Mouse (Mus musculus): ENCODE measurements at regions not wholly inside any gene's neighbourhood (a gene's known extent, or its start where the extent isn't known, plus 50 kb on each side); places are given as distances from the start of the nearest gene placed in this dataset.

- WGBS: 78% methylated on average over 3 of the region's 3 CpGs
- Histone ChIP-seq H3K4me3 (replicated peaks; ENCODE audit: low read length) (no peak overlapping the region), H3K36me3 (replicated peaks; ENCODE audit: control insufficient read depth, insufficient read depth) (no peaks in the 10 kb centered on the region), H3K9me3 (ENCODE audit: control insufficient read depth, low read length) (no peaks in the 10 kb centered on the region), H3K9ac (no peak overlapping the region), H3K27me3 (ENCODE audit: control insufficient read depth, insufficient read depth, low read length) (no peaks in the 10 kb centered on the region), H3K27ac (no peak overlapping the region), H3K4me1 (replicated peaks; ENCODE audit: control insufficient read depth, insufficient read depth, low read length) (no peaks in the 10 kb centered on the region), H3K4me2 (replicated peaks) (no peak overlapping the region)
- DNase-seq (ENCODE audit: low spot score): no peak
- ATAC-seq (ENCODE audit: low FRiP score): no peak
Measured at GRCm38 (mm10) chr3:144086176-144086575, 118.8 kb downstream of the Lmo4 start.

GRCm38 (mm10) chr3:144079960-144080359 is 125.1 kb downstream of the Lmo4 start:
- no peak overlapping the region for H3K27ac ChIP-seq
- H3K4me3 ChIP-seq (replicated peaks; ENCODE audit: low read length): no peak overlapping the region
- no peak overlapping the region for H3K4me2 ChIP-seq (replicated peaks)
- no peaks in the 10 kb centered on the region for H3K27me3 ChIP-seq (ENCODE audit: control insufficient read depth, insufficient read depth, low read length)
- H3K9me3 ChIP-seq (ENCODE audit: control insufficient read depth, low read length): no peaks in the 10 kb centered on the region
- no peaks in the 10 kb centered on the region for H3K36me3 ChIP-seq (replicated peaks; ENCODE audit: control insufficient read depth, insufficient read depth)
- WGBS: 95% methylated on average over 3 of the region's 3 CpGs
- no peaks in the 10 kb centered on the region for H3K4me1 ChIP-seq (replicated peaks; ENCODE audit: control insufficient read depth, insufficient read depth, low read length)
- DNase-seq (ENCODE audit: low spot score) (no peak), ATAC-seq (ENCODE audit: low FRiP score) (no peak)
- no peak overlapping the region for H3K9ac ChIP-seq

DNA sequence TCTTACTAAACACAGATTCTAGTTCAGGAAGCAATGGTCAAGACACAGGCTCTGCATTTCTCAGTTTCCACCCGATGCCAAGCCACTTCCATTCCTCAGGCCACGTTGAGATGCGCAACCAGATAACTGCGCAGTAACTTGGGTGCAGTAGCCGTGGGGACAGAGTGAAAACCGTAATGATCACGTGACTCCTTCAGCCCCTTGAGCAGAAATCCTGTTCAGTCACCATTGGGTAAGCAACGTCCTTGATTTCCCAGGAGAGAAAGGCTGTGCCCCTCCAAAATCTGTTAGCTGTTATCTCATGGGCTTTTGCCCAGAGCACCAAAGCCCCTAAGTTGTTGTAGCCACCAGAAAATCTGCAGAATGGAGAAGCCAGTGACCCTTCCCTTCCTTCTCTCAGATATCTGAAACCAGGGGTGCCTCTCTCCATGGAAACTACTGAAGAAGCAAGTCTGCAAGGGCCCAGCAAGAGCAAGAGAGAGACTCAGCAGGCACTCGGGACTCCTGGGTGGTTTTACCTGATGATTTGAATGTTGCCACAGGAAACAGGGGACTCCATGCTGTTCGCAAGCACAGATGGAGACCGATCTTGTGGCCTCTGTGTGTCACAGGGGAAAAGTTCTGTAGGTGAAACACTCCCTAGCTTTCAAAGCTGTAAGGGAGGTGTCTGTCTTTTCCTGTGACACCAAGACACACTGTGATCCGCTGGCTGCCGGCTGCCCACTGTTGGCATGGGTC is 126.7 kb downstream of the Lmo4 start:
- ATAC-seq (ENCODE audit: low FRiP score) (no peak), DNase-seq (ENCODE audit: low spot score) (no peak)
- H3K9me3 ChIP-seq (ENCODE audit: control insufficient read depth, low read length): no peaks in the 10 kb centered on the region
- no peak overlapping the region for H3K4me2 ChIP-seq (replicated peaks)
- no peaks in the 10 kb centered on the region for H3K36me3 ChIP-seq (replicated peaks; ENCODE audit: control insufficient read depth, insufficient read depth)
- H3K4me3 ChIP-seq (replicated peaks; ENCODE audit: low read length): no peak overlapping the region
- 77% methylated on average over 13 of the region's 13 CpGs for WGBS
- H3K27me3 ChIP-seq (ENCODE audit: control insufficient read depth, insufficient read depth, low read length): no peaks in the 10 kb centered on the region
- H3K4me1 ChIP-seq (replicated peaks; ENCODE audit: control insufficient read depth, insufficient read depth, low read length): no peaks in the 10 kb centered on the region
- no peak overlapping the region for H3K9ac ChIP-seq
- no peak overlapping the region for H3K27ac ChIP-seq

GRCm38 (mm10) chr3:144069979-144070540 is 135.0 kb downstream of the Lmo4 start:
- H3K9me3 ChIP-seq (ENCODE audit: control insufficient read depth, low read length): no peaks in the 10 kb centered on the region
- no peaks in the 10 kb centered on the region for H3K27me3 ChIP-seq (ENCODE audit: control insufficient read depth, insufficient read depth, low read length)
- no peak overlapping the region for H3K9ac ChIP-seq
- ATAC-seq (ENCODE audit: low FRiP score) (no peak), DNase-seq (ENCODE audit: low spot score) (no peak)
- no peak overlapping the region for H3K4me3 ChIP-seq (replicated peaks; ENCODE audit: low read length)
- no peak overlapping the region for H3K4me2 ChIP-seq (replicated peaks)
- 81% methylated on average over 10 of the region's 10 CpGs for WGBS
- no peak overlapping the region for H3K27ac ChIP-seq
- no peaks in the 10 kb centered on the region for H3K4me1 ChIP-seq (replicated peaks; ENCODE audit: control insufficient read depth, insufficient read depth, low read length)
- no peaks in the 10 kb centered on the region for H3K36me3 ChIP-seq (replicated peaks; ENCODE audit: control insufficient read depth, insufficient read depth)

DNA sequence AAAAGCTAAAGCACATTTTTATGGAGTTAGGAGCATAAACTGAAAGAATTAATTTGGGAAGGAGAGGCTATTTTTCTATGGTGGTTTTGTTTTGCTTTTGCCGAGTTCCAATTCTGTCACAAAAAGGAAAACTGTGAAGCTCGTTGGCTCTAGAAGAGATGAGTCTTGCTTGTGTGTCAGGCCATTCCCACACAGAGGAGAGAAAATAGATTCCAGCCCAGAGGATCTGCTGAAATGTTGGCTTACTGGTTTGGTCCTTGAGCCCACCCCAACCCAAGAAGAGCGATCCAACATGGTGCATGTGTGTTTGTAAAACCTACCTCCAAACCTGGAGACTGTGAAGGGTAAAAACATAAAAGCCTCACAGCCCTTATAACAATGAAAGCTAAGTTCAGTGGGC is 138.0 kb downstream of the Lmo4 start:
- no peaks in the 10 kb centered on the region for H3K36me3 ChIP-seq (replicated peaks; ENCODE audit: control insufficient read depth, insufficient read depth)
- H3K27me3 ChIP-seq (ENCODE audit: control insufficient read depth, insufficient read depth, low read length): no peaks in the 10 kb centered on the region
- H3K4me2 ChIP-seq (replicated peaks): no peak overlapping the region
- no peaks in the 10 kb centered on the region for H3K9me3 ChIP-seq (ENCODE audit: control insufficient read depth, low read length)
- ATAC-seq (ENCODE audit: low FRiP score): no peak
- WGBS: 91% methylated on average over 3 of the region's 3 CpGs
- no peak overlapping the region for H3K27ac ChIP-seq
- no peak overlapping the region for H3K4me3 ChIP-seq (replicated peaks; ENCODE audit: low read length)
- no peaks in the 10 kb centered on the region for H3K4me1 ChIP-seq (replicated peaks; ENCODE audit: control insufficient read depth, insufficient read depth, low read length)
- no peak overlapping the region for H3K9ac ChIP-seq
- DNase-seq (ENCODE audit: low spot score): no peak

DNA sequence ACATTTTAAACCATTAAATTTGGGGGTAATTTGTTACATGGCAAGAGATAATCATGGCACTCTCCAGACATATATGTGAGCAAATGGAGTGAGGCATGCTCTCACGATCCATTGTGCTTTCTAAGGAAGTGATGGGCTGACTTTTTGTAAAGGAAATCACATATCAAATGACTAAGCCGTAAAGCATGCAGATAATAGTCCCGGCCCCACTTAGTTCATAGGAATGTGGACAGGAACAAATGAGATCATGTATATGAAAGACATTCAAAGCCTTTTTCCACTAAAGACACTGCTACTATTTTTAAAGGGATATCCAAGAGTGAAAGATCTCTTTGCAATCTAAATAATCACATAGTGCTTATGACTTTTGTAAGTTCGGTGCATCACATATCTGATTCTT is 146.9 kb downstream of the Lmo4 start:
- 83% methylated on average over 4 of the region's 4 CpGs for WGBS
- no peaks in the 10 kb centered on the region for H3K9me3 ChIP-seq (ENCODE audit: control insufficient read depth, low read length)
- H3K4me3 ChIP-seq (replicated peaks; ENCODE audit: low read length): no peak overlapping the region
- H3K9ac ChIP-seq: no peak overlapping the region
- H3K27ac ChIP-seq: no peak overlapping the region
- no peaks in the 10 kb centered on the region for H3K36me3 ChIP-seq (replicated peaks; ENCODE audit: control insufficient read depth, insufficient read depth)
- no peak for ATAC-seq (ENCODE audit: low FRiP score)
- no peaks in the 10 kb centered on the region for H3K4me1 ChIP-seq (replicated peaks; ENCODE audit: control insufficient read depth, insufficient read depth, low read length)
- DNase-seq (ENCODE audit: low spot score): no peak
- no peaks in the 10 kb centered on the region for H3K27me3 ChIP-seq (ENCODE audit: control insufficient read depth, insufficient read depth, low read length)
- H3K4me2 ChIP-seq (replicated peaks): no peak overlapping the region

DNA sequence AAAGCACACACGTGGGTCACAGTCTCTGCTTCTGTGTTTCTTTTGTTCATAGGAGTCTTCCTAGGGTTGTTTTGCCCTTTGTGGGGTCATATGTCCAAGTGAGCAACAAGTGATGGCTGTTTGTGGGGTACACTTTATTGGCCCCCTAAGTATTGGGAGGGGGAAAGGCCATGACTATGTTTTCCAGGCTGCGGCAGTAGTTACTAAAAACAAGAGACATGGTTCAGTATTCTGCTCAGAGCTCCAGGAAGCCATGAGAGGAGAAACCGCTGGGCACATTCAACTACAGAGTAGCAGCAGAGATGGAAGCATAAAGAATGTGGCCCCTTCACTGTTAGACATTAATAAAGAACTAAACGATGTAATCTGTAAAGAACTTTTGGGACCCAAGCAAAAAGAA is 154.7 kb downstream of the Lmo4 start:
- no peak overlapping the region for H3K4me3 ChIP-seq (replicated peaks; ENCODE audit: low read length)
- H3K27ac ChIP-seq: no peak overlapping the region
- no peaks in the 10 kb centered on the region for H3K27me3 ChIP-seq (ENCODE audit: control insufficient read depth, insufficient read depth, low read length)
- 74% methylated on average over 4 of the region's 4 CpGs for WGBS
- H3K9me3 ChIP-seq (ENCODE audit: control insufficient read depth, low read length): no peaks in the 10 kb centered on the region
- no peak overlapping the region for H3K4me2 ChIP-seq (replicated peaks)
- no peaks in the 10 kb centered on the region for H3K4me1 ChIP-seq (replicated peaks; ENCODE audit: control insufficient read depth, insufficient read depth, low read length)
- DNase-seq (ENCODE audit: low spot score) (no peak), ATAC-seq (ENCODE audit: low FRiP score) (no peak)
- no peak overlapping the region for H3K9ac ChIP-seq
- no peaks in the 10 kb centered on the region for H3K36me3 ChIP-seq (replicated peaks; ENCODE audit: control insufficient read depth, insufficient read depth)

- H3K27me3 ChIP-seq (ENCODE audit: control insufficient read depth, insufficient read depth, low read length): no peaks in the 10 kb centered on the region
- no peak overlapping the region for H3K9ac ChIP-seq
- no peak overlapping the region for H3K4me3 ChIP-seq (replicated peaks; ENCODE audit: low read length)
- H3K36me3 ChIP-seq (replicated peaks; ENCODE audit: control insufficient read depth, insufficient read depth): no peaks in the 10 kb centered on the region
- H3K27ac ChIP-seq: no peak overlapping the region
- WGBS: 44% methylated on average over 4 of the region's 4 CpGs
- DNase-seq (ENCODE audit: low spot score) (no peak), ATAC-seq (ENCODE audit: low FRiP score) (no peak)
- no peak overlapping the region for H3K4me2 ChIP-seq (replicated peaks)
- H3K4me1 ChIP-seq (replicated peaks; ENCODE audit: control insufficient read depth, insufficient read depth, low read length): no peaks in the 10 kb centered on the region
- H3K9me3 ChIP-seq (ENCODE audit: control insufficient read depth, low read length): no peaks in the 10 kb centered on the region
Measured at GRCm38 (mm10) chr3:144049270-144049669, 155.8 kb downstream of the Lmo4 start.

GRCm38 (mm10) chr3:144044366-144044765 is 160.7 kb downstream of the Lmo4 start:
- DNase-seq (ENCODE audit: low spot score) (no peak), ATAC-seq (ENCODE audit: low FRiP score) (no peak)
- Histone ChIP-seq H3K9me3 (ENCODE audit: control insufficient read depth, low read length) (no peaks in the 10 kb centered on the region), H3K9ac (no peak overlapping the region), H3K4me2 (replicated peaks) (no peak overlapping the region), H3K27ac (no peak overlapping the region), H3K27me3 (ENCODE audit: control insufficient read depth, insufficient read depth, low read length) (no peaks in the 10 kb centered on the region), H3K4me1 (replicated peaks; ENCODE audit: control insufficient read depth, insufficient read depth, low read length) (no peaks in the 10 kb centered on the region), H3K36me3 (replicated peaks; ENCODE audit: control insufficient read depth, insufficient read depth) (no peaks in the 10 kb centered on the region), H3K4me3 (replicated peaks; ENCODE audit: low read length) (no peak overlapping the region)
- WGBS: 79% methylated on average over 2 of the region's 2 CpGs

DNA sequence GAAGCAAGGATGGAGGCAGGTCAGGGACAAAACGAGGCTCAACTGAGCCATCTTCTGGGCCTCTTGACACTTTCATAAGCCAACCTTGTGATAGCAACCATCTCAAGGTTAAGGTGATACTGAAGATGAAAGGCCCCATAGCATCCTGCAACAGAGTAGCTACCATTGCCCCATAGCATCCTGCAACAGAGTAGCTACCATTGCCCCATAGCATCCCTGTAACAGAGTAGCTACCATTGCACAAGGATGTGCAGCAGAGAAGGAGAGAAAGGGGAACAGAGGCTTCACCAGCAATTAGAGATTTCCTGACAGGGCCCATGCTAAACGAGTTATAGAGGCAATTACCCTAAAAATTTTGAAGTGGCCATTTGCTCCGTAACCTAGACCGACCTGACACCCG is 163.2 kb downstream of the Lmo4 start:
- Histone ChIP-seq H3K27ac (no peak overlapping the region), H3K9me3 (ENCODE audit: control insufficient read depth, low read length) (no peaks in the 10 kb centered on the region), H3K4me2 (replicated peaks) (no peak overlapping the region), H3K27me3 (ENCODE audit: control insufficient read depth, insufficient read depth, low read length) (no peaks in the 10 kb centered on the region), H3K4me1 (replicated peaks; ENCODE audit: control insufficient read depth, insufficient read depth, low read length) (no peaks in the 10 kb centered on the region), H3K9ac (no peak overlapping the region), H3K4me3 (replicated peaks; ENCODE audit: low read length) (no peak overlapping the region), H3K36me3 (replicated peaks; ENCODE audit: control insufficient read depth, insufficient read depth) (no peaks in the 10 kb centered on the region)
- ATAC-seq (ENCODE audit: low FRiP score) (no peak), DNase-seq (ENCODE audit: low spot score) (no peak)
- WGBS: 87% methylated on average over 5 of the region's 5 CpGs
